Mouse (Mus musculus): ENCODE measurements around the gene Enpp6.

- TF ChIP-seq POLR2A (IDR thresholded peaks at IDR 0.05; ENCODE audit: insufficient read length, low read depth): no peak
- no peak for TF ChIP-seq TCF3 (IDR thresholded peaks at IDR 0.05; ENCODE audit: insufficient read length, low read depth)
- TF ChIP-seq USF1 (IDR thresholded peaks at IDR 0.05; ENCODE audit: low read depth): no peak
- no peak for TF ChIP-seq MAX (IDR thresholded peaks at IDR 0.05; ENCODE audit: low read depth)
- no peak for TF ChIP-seq MYOG (IDR thresholded peaks at IDR 0.05; ENCODE audit: control insufficient read depth in 1 of 3, insufficient read depth in 1 of 3, insufficient read length in 2 of 3, low read depth in 2 of 3)
- TF ChIP-seq TCF12 (IDR thresholded peaks at IDR 0.05; ENCODE audit: insufficient read depth, poor library complexity, severe bottlenecking): no peak
Measured at GRCm38 (mm10) chr8:47061105-47061720, 74.5 kb downstream of the Enpp6 start.

Measured in myocyte (in vitro differentiated cells).